Mouse (Mus musculus) kidney, postnatal 0 days (tissue): ENCODE data around the gene Ehd1. TPM values are rescaled to one million over a fixed set of nuclear protein-coding genes. Genes with fewer than 3 reads are reported as not detected.

Experiments
- ATAC-seq: fragments of 200-750 bp; cut with Nextera tagmentation; replicated peaks from 2 replicates; pipeline ENCODE4 v1.8.0; 2017; ENCODE audit warnings: low read depth, moderate number of reproducible peaks, moderate TSS enrichment, moderate library complexity; ENCODE audit not compliant: low FRiP score
- DNase-seq: peaks from one replicate; pipeline ENCODE4 v3.0.0-alpha.2; 2016; ENCODE audit warnings: low spot score
- H3K27ac ChIP-seq: fragments of 300-500 bp; sonication (generic); 2 replicates; pipeline ENCODE4 v1.5.1; 2014; ENCODE audit warnings: mild to moderate bottlenecking
- H3K27me3 ChIP-seq: fragments of 300-500 bp; sonication (generic); 2 replicates; pipeline ENCODE4 v1.6.1; 2014; ENCODE audit warnings: low read length, mixed read lengths; ENCODE audit not compliant: insufficient read depth
- H3K36me3 ChIP-seq: fragments of 300-500 bp; sonication (generic); 2 replicates; pipeline ENCODE4 v1.6.1; 2014; ENCODE audit warnings: low read length, mixed read lengths; ENCODE audit not compliant: insufficient read depth
- H3K4me1 ChIP-seq: fragments of 300-500 bp; sonication (generic); replicated peaks from 2 replicates; pipeline ENCODE4 v1.6.1; 2014; ENCODE audit warnings: antibody characterized with exemption, low read length, mixed read lengths; ENCODE audit not compliant: insufficient read depth
- H3K4me2 ChIP-seq: fragments of 300-500 bp; sonication (generic); 2 replicates; pipeline ENCODE4 v1.6.1; 2014; ENCODE audit warnings: mild to moderate bottlenecking, low read length, moderate library complexity, mixed read lengths
- H3K4me3 ChIP-seq: fragments of 300-500 bp; sonication (generic); replicated peaks from 2 replicates; pipeline ENCODE4 v1.5.1; 2014; ENCODE audit warnings: low read depth, low read length
- H3K9ac ChIP-seq: fragments of 300-500 bp; sonication (generic); 2 replicates; pipeline ENCODE4 v1.6.1; 2014; ENCODE audit warnings: low read depth, low read length
- H3K9me3 ChIP-seq: fragments of 300-500 bp; sonication (generic); replicated peaks from 2 replicates; pipeline ENCODE4 v1.6.1; 2016; ENCODE audit warnings: low read length, inconsistent platforms, mixed read lengths
- CTCF ChIP-seq: IDR thresholded peaks from 2 replicates; pipeline ENCODE4 v1.5.1; 2016; ENCODE audit warnings: antibody characterized with exemption, low read depth, mild to moderate bottlenecking, moderate library complexity
- WGBS: fragments of 180-500 bp; shearing (Covaris S2); extraction: QIAGEN DNeasy Blood & Tissue Kit; methylation state at CpG from one replicate; pipeline ENCODE4 v1.1.7; 2014; 5-methylcytosine and 5-hydroxymethylcytosine counted together
- polyA plus RNA-seq: library from polyadenylated mRNA; unstranded; fragments of >200 nt; fragmentation: Nextera tagmentation; extraction: Ambion mirVana; gene quantifications from 2 replicates; pipeline ENCODE4 v1.2.1, GENCODE M21; 2015

The Ehd1 gene
- polyA plus RNA-seq, 1 experiment from 2014 or later = 64.2 TPM

GRCm38 (mm10) chr19:6302114-6302513 is 25.6 kb downstream of the Ehd1 start:
- 94% methylated on average over 5 of the region's 5 CpGs for WGBS
- H3K4me1 ChIP-seq = peaks cover 4% of the 10 kb centered on the region; the same call in 1 of the 2 replicates
- ATAC-seq (no peak), DNase-seq (no peak)
- H3K9me3 ChIP-seq = no peaks in the 10 kb centered on the region
- H3K4me2 ChIP-seq = no peak overlapping the region
- H3K27ac ChIP-seq = 0 out of 2 replicates have a peak overlapping the region, but pooled peaks have one; percentile 8
- H3K36me3 ChIP-seq = peaks cover 26% of the 10 kb centered on the region
- no peak for TF ChIP-seq CTCF
- H3K4me3 ChIP-seq = no peak overlapping the region
- no peaks in the 10 kb centered on the region for H3K27me3 ChIP-seq
- H3K9ac ChIP-seq = no peak overlapping the region

GRCm38 (mm10) chr19:6302522-6302921 is 26.0 kb downstream of the Ehd1 start:
- no peak overlapping the region for H3K4me2 ChIP-seq
- DNase-seq (no peak), ATAC-seq (no peak)
- H3K27me3 ChIP-seq = no peaks in the 10 kb centered on the region
- 0 out of 2 replicates have a peak overlapping the region, but pooled peaks have one; percentile 8 for H3K27ac ChIP-seq
- peaks cover 22% of the 10 kb centered on the region for H3K36me3 ChIP-seq
- no peak overlapping the region for H3K4me3 ChIP-seq
- no peaks in the 10 kb centered on the region for H3K9me3 ChIP-seq
- H3K4me1 ChIP-seq = peaks cover 8% of the 10 kb centered on the region; the same call in 1 of the 2 replicates
- H3K9ac ChIP-seq = no peak overlapping the region
- whole genome bisulfite sequencing = 30% methylated on average over 4 of the region's 4 CpGs
- TF ChIP-seq CTCF = no peak

- Histone ChIP-seq H3K9ac (no peak overlapping the region), H3K4me3 (no peak overlapping the region), H3K36me3 (peaks cover 8% of the 10 kb centered on the region; the same call in 1 of the 2 replicates), H3K27ac (no peak overlapping the region), H3K9me3 (no peaks in the 10 kb centered on the region), H3K27me3 (no peaks in the 10 kb centered on the region), H3K4me2 (no peak overlapping the region), H3K4me1 (peaks cover 15% of the 10 kb centered on the region; the same call in 1 of the 2 replicates)
- no peak for ATAC-seq
- DNase-seq = no peak
- TF ChIP-seq CTCF = no peak
- WGBS = 78% methylated on average over 6 of the region's 6 CpGs
These were observed 27.3 kb downstream of the Ehd1 start for GRCm38 (mm10) chr19:6303831-6304230.

GRCm38 (mm10) chr19:6304787-6305516 is 28.4 kb downstream of the Ehd1 start:
- ATAC-seq = peak; percentile 63; the same call in 1 of the 2 replicates
- peak; percentile 96 for DNase-seq
- Histone ChIP-seq H3K4me1 (peaks cover 15% of the 10 kb centered on the region; the same call in 1 of the 2 replicates), H3K9ac (no peak overlapping the region), H3K27me3 (no peaks in the 10 kb centered on the region), H3K9me3 (no peaks in the 10 kb centered on the region), H3K27ac (no peak overlapping the region), H3K4me2 (no peak overlapping the region), H3K36me3 (peaks cover 4% of the 10 kb centered on the region; the same call in 1 of the 2 replicates), H3K4me3 (no peak overlapping the region)
- 17% methylated on average over 5 of the region's 5 CpGs for WGBS
- TF ChIP-seq CTCF = peak; percentile 100

GRCm38 (mm10) chr19:6305517-6306115 is 29.1 kb downstream of the Ehd1 start:
- Histone ChIP-seq H3K36me3 (peaks cover 11% of the 10 kb centered on the region; the same call in 1 of the 2 replicates), H3K4me3 (peak overlapping the region; percentile 65), H3K27me3 (no peaks in the 10 kb centered on the region), H3K27ac (no peak overlapping the region; the same call in 1 of the 2 replicates), H3K4me2 (peak overlapping the region; percentile 71), H3K4me1 (peaks cover 15% of the 10 kb centered on the region; the same call in 1 of the 2 replicates), H3K9me3 (no peaks in the 10 kb centered on the region), H3K9ac (peak overlapping the region; percentile 71)
- 57% methylated on average over 8 of the region's 8 CpGs for WGBS
- TF ChIP-seq CTCF = no peak
- no peak for DNase-seq
- no peak for ATAC-seq

GRCm38 (mm10) chr19:6306137-6306551 is 29.6 kb downstream of the Ehd1 start, which contains the start of gene Cdc42bpg:
Gene Cdc42bpg (plus strand): TSS chr19:6306456.
- Histone ChIP-seq H3K27me3 (no peaks in the 10 kb centered on the region), H3K9ac (peak within 1 kb of the TSS; percentile 71), H3K4me1 (peaks cover 15% of the 10 kb centered on the region; the same call in 1 of the 2 replicates), H3K4me2 (peak within 1 kb of the TSS; percentile 71), H3K9me3 (no peaks in the 10 kb centered on the region), H3K4me3 (peak within 1 kb of the TSS; percentile 65), H3K27ac (peak within 1 kb of the TSS; percentile 81), H3K36me3 (peaks cover 14% of the 10 kb centered on the region; the same call in 1 of the 2 replicates)
- DNase-seq = peak; percentile 88
- no peak for TF ChIP-seq CTCF
- ATAC-seq = peak; percentile 81
- 2% methylated on average over 38 of the region's 38 CpGs for WGBS
